Mouse (Mus musculus) lung, postnatal 36 days (tissue): Measurements from ENCODE around the gene Olfr323.

ENCODE experiments used
- DNase-seq: peaks from one replicate; pipeline ENCODE4 v3.0.0; 2022; ENCODE audit warnings: mixed read lengths

Olfr323 gene

DNA sequence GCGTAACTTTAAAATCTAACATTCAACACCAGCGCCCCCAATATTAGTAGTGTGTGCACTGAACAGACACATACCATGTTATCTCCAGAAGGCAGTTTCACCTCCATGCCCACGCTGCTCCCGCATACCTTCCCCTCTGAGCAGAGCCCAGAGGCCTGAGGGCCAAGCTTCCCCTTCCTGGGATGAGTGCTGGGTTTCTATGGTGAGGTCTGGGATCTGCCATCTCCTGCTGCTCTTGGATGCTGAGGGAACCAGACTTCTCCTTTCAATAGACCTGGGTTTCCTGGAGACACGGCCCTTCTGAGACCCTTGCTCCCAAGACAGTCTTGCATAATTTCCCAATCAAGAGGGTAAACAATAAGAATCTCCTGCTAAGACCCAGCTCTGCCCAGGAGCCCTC lies at the start of gene Olfr323:
TSS of gene Olfr323 (minus strand) at position 101 of the 400 bp plus-strand sequence.
- no peak for DNase-seq

DNA sequence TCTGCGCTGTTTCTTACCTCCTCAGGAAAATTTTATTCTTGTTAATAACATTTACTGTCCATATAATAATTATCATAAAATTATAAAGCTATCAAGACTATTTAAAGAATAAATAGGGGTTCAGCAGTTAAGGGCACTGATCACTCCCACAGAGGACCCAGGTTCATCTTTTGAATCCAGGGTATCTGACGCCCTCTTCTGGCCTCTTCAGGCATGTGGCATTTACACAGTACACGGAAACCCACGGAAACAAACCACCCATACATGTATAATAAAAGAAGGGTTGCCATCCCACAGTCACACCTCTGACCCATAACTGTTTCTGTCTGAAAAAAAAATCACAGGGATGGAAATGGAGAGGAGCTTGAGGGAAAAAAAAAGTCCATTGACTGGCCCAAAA lies 41.5 kb upstream of the Olfr323 start:
- DNase-seq, result no peak

- no peak for DNase-seq
These were observed 39.0 kb upstream of the Olfr323 start for GRCm38 (mm10) chr11:58669252-58669651.

DNA sequence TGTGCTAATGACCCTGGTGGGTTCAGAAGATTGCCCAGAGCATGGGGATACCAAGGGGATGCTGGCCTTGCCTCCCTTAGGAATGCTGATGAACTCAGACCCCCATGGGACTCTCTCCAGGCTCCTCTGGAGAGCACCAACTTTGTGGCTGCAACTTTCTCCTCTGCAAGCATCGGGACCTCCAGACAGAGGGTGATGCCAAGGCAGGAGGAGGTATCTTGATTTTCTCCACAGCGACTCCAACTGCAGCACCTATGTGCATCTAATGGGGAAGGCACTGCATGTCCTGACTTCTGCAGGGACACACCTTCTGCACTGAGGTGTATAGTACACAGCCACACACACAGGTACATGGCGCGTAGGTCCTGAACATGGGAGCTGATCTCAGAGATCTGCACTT lies 28.3 kb upstream of the Olfr323 start, which contains the start of gene Olfr322:
TSS of gene Olfr322 (plus strand) at position 187 of the 400 bp plus-strand sequence.
- no peak for DNase-seq

DNA sequence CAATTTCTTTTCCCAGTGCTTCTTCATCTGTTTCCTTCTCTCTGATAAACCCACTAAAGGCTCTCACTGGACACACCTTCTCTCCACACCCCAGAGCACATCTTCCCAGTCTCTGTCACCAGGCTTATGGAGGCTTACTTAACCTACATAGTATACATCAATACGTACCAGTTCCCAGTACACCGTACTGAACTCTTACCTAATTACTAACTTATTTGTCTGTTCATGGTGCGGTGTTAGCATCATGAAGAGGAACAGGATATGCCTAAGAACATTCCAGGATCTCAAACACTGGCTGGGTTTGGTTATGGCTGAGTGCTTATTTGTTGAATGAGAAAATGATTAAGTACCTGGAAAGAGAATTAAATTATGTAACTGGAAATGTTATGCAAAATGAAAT lies 24.9 kb upstream of the Olfr323 start:
- no peak for DNase-seq

GRCm38 (mm10) chr11:58643350-58643749 lies 13.0 kb upstream of the Olfr323 start:
- DNase-seq, result peak; percentile 31

DNA sequence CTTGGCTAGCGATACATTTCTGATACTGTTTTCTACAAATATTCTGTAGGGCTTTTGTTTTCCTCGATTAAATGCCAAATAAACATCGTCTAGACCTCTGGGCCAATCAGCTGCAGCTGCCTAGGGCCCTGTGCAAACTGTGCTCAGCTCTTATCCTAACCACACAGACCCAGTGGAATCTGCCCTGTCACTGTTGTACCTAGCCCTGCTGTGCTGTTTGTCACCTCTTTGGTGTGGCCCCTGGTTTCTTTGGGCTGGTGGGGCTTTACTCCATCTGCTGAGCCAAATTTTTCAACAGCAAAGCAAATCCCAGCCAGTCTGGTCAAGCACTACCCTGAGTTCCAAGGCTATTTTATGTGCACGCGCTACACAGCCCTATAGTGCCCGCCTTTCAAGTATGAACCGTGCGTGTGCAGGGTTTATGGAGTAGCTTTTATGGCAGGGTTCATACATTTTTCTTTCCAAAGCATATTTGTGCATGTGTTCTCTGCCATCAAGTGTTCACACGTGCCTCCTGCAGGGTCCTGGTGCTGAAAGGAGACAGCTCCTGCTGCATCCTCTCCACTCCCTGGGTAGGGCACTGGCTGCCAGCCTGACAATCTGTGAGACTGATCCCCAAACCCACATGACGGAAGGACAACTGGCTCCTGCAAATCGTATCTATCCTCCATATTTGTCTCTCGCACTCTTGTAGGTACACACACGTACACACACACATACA lies 11.5 kb upstream of the Olfr323 start:
- no peak for DNase-seq

DNA sequence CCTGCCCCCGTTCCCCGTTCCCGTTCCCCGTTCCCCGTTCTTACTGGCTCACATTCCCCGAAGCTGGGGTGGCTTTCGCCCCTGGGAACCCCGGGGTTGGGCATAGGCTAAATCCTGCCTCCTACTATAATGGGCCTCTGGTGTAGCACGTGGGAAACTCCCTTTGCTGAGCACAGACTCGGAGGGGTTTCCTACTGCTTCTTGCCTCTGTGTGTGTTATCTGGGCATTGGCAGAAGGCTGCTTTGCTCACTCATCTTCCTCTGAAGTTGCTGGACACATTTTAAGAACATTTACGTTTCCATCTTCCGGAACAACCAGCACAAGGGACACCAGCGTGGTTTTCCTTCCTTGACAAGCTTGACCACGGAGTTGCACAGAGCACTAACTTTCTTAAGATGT lies 10.8 kb upstream of the Olfr323 start:
- DNase-seq, result no peak

DNA sequence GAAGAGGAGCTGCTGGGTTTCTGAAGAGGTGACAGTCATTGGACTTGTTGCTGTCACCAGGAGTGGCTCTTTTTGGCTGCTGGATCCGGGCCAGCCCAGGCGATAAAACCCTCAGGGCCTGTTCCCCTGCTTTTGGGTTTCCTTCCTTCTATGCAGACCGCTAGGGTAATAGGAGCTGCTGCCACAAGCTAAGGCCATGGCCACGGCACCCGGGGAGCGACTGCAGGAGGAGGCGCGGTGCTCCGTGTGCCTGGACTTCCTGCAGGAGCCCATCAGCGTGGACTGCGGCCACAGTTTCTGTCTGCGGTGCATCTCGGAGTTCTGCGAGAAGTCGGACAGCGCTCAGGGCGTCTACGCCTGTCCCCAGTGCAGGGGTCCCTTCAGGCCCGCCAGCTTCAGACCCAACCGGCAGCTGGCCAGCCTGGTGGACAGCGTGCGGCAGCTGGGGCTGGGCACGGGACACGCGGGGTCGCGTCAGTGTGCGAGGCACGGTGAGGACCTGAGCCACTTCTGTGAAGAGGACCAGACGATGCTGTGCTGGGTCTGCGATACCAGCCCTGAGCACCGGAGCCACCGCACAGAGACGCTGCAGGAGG lies 10.1 kb upstream of the Olfr323 start, which contains the start of gene Trim58:
TSS of gene Trim58 (plus strand) at position 194 of the 596 bp plus-strand sequence.
- no peak for DNase-seq

- peak; percentile 1 for DNase-seq
These were observed 7.9 kb upstream of the Olfr323 start for GRCm38 (mm10) chr11:58638176-58638701.

DNA sequence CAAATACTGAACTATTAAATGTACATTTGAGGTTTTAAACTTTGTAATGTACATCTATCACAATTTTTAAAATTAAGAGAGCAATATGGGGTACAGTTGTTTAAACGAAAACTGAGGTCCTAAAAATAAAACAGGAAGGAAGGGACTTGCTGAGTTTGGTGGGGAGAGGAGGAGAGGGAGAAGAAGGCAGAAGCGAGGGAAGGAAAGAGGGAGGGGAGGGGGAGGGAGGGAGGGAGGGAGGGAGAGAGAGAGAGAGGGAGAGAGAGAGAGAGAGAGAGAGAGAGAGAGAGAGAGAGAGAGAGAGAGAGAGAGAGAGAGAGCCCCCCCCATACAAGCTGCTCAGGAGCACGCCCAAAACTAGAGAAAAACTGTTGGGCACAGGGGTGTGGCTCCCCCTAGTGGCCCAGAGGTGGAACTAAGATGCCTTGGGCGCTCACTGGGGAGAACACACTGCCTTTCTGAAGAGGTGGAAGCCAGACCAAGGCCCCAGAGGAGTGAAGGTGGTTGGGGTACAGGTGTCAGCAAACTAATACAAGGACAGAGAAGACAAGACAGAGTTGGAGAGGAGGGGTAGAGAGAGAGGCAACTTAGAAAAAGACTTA lies 6.2 kb upstream of the Olfr323 start:
- peak; percentile 30 for DNase-seq

DNA sequence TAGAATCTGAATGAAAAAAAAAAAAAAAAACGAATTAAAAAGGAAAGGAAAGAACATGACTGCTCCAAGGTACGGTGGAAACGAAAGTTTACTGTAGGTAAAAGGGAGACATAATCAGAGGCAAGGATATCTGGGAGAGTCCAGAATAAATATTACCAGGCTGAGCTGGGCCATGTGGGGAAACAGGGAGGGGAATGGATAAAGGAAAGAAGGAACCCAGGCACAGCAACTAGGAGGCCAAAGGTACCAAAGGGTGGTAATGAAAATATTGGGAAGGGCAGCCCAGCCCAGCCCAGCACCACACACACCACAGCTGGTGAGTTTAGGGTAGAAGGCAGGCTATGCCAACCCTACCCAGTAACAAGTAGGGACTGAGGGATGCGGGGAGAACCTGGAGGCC lies 4.6 kb upstream of the Olfr323 start:
- DNase-seq, result no peak

- DNase-seq, result no peak
These were observed 4.2 kb downstream of the Olfr323 start for GRCm38 (mm10) chr11:58626146-58626545.

DNA sequence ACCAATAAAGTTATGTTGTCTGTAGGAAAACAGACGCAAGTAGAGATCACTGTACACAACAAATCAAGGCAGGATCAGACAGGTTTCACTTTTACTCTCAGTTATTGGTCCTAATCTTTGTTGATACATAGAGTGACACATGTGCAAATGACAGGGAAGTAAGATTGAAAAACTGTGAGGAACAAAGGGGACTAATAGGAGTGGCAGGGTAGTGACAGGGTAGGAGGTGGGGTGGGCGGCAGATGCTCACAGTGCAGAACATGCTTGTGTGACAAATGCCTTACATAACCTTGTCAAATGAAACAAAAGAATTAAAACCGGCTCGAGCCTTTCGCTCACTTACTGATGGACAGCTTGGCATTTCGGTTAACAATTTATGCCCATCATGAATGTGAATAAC lies 11.5 kb downstream of the Olfr323 start:
- no peak for DNase-seq

DNA sequence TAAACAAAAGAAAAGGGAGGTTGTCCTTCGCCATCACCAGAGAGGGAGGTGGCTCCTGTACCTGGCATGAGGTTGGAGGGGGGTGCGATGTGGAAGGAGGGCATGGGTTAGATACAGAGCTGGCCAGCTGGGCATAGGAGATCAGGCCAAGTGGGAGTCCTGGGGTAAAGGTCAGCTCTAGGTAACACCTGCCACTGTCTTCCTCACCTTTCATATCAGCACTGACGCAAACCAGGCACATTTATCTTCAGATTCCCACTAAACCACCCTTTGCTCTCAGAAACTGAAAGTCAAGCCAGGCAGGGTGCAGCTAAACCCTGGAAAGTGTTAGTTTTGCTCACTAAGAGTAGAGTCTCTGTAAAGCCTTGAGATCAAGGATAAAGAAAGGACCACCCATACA lies 11.9 kb downstream of the Olfr323 start:
- no peak for DNase-seq

DNA sequence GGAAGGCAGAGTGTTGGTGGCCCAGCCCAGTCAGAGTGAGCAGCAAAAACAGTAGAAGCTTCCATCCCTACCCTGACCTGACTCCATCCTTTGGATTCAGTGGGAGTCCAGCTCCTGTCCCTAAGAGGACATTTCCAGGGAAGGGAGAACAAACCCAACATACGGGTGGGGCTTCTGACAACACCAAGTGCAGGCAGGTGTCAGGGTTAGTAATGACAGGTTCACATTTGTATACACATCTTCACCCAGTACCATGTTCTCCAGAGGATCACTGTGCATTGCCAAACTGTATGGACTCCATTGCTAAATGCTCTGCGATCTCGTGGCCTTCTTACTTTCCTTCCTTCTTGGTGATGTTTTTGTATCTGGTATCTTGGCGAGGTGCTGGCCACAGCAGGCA lies 14.3 kb downstream of the Olfr323 start, which contains the start of gene 2210407C18Rik:
TSS of gene 2210407C18Rik (minus strand) at position 101 of the 400 bp plus-strand sequence.
- no peak for DNase-seq

DNA sequence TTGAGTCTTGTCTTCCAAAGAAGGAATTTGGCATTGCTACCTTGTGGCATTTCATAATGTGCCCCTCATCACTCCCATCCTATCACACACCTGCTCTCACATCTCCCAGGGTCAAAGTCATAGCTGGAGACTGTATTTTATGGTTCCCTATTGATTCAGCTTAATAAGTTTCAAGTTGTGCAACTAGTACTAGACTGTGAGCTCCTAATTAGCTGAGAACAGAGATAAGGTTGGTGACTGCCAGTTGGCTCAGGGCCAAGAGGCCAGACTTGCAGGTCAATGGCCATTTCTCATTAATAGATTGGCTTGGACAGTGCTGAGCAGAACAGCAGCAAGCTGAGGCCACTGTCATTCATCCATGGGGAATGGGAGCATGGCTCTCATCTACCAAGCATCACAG lies 15.8 kb downstream of the Olfr323 start:
- DNase-seq, result peak; percentile 15

DNA sequence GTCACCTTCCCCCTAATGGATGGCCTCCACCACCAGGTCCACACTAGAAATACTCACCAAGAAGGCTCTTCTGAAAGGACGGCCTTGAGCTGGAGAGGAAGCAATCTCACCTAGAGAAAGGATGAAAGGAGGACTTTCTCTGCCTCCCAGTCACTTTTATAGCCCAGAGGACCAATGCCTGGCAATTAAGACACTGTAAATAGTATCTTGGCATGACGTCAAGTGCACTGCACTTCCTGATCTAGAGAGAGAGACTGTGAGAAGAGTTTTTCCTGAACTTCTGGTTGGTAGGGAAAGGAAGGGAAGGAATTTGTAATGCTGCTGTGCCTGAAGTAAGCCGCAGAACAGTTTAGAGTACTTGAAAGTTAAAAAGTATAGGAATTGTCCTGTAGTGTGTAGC lies 16.9 kb downstream of the Olfr323 start:
- no peak for DNase-seq

DNA sequence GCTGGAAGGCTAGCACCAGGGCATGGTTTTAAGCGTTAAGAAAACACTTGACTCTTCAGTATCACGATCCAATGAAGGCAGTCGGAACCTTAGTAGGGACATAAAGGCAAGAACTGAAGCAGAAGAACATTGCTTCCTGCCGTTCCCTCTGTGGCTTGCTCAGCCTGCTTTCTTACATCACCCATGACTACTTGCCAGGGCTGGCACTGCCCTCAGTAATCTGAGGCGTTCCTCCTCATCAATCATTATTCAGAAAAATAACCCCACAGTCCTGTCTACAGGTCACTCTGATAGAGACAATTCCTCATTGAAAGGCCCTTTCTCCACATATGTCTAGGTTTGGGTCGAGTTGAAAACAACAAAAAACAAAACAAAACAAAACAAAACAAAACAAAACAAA lies 23.3 kb downstream of the Olfr323 start:
- DNase-seq, result no peak

- no peak for DNase-seq
These were observed 24.0 kb downstream of the Olfr323 start for GRCm38 (mm10) chr11:58606177-58606919.

DNA sequence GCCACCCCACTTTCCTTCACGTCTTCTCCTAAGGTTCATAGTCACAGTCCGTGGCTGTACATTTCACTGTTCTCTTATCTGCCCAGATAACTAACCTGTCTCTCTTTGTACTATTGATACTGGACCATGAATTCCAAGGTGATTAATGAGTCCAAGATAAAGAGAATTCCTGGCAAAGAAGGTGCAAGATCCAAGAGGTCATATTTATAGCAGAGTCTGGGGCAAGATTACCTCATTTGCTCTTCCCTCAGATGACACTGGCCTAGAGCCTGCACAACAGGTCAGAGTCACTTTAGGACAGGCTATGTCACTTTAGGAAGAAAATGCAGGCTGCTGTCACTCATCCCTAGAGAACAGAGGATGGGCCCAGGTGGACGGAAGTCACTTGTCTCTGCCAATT lies 25.1 kb downstream of the Olfr323 start:
- no peak for DNase-seq

- no peak for DNase-seq
These were observed 25.6 kb downstream of the Olfr323 start for GRCm38 (mm10) chr11:58604688-58605087.
